Mouse (Mus musculus): ENCODE measurements around the gene Coa4.
A peak's percentile ranks its signal among the peaks of the same experiment; 100 is the strongest.
"Not testable (repeated sequence)": the region's sequence is repeated elsewhere in the genome, so short reads cannot be mapped to it uniquely, and the experiment has no call there.

Gene Coa4

GRCm38 (mm10) chr7:100561861-100562587 lies 25.2 kb downstream of the Coa4 start:
- DNase-seq (ENCODE audit: low spot score in 2 of 2), result no peak

GRCm38 (mm10) chr7:100567238-100567637 lies 30.4 kb downstream of the Coa4 start:
- not testable (repeated sequence) for DNase-seq (ENCODE audit: low spot score in 2 of 2)

GRCm38 (mm10) chr7:100569907-100570306 lies 33.0 kb downstream of the Coa4 start:
- DNase-seq (ENCODE audit: low spot score in 2 of 2), result no peak

DNA sequence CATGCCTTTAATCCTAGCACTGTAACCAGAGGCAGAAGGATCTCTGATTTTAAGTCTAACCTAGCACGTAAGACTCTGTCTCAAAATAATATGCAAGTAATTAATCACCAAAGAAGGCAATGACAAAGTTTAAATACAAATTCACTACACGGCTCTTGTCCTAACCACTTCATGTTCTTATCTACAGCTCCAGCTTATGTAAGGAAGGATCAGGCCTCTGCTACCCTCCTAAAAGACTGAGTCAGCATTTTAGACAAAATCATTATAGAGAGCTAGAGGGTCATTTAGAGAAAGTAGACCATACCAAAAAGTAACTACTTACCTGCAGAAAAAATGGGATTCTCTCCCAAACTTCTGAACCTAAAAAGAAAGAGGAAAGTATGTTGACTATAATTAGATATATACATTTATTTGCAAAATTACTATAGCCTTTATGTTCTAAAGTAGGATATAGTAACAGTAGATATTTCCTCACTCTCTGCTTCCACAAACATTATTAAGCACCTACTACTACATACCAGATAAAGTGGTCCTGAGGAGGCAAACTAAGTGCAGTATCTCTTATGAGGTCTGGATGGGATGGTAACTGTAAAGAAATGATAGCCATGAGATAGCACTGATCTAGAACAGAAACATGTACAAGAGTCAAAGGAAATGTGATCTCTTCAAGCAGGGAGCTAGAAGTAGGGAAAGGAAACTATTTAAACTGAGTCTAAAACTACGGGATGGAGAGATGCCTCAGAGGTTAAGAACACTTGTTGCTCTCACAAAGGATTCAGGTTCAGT lies 34.3 kb downstream of the Coa4 start:
- no peak for DNase-seq (ENCODE audit: low spot score in 2 of 2)

DNA sequence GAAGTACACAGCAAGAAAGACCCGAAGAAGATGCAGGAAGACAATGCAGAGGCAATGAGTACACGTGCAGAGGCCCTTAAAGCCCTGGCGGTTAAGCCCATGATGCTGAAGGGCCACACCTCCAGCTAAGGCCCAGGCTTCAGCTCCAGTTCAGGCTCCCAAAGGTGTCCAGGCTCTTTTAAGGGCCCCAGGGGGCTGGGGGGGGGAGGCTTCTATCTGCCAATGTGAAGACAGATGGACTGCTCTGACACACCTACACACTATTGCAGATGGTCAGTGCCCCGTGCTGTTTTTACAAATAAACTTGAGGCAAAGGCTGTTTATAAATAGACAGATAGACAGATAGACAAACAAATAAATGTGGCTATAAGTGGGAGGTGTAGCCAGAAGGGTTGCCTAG lies 35.2 kb downstream of the Coa4 start:
- no peak for DNase-seq (ENCODE audit: low spot score in 2 of 2)

GRCm38 (mm10) chr7:100572704-100573103 lies 35.8 kb downstream of the Coa4 start:
- no peak for DNase-seq (ENCODE audit: low spot score in 2 of 2)

- DNase-seq (ENCODE audit: low spot score in 2 of 2), result no peak
Observed at GRCm38 (mm10) chr7:100578794-100579193, 41.9 kb downstream of the Coa4 start.

DNA sequence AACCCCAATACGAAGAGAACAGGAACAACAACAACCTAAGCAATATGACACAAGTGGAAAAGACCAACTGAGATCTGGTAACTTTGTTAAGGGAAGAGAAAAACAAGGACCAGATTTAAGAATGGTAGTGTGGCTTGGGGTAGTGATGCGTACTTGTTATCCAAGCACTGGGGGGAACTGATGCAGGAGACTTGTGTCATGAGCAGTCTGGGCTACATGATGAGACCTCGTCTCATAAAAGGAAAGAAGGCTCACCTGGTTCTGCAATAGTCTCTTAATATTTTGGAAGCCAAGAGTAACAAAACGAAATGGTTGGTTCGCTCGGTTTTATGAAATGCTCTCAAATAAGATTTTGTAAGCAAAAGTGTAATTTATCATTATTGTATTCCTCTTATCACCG lies 45.4 kb downstream of the Coa4 start:
- no peak for DNase-seq (ENCODE audit: low spot score in 2 of 2)

DNA sequence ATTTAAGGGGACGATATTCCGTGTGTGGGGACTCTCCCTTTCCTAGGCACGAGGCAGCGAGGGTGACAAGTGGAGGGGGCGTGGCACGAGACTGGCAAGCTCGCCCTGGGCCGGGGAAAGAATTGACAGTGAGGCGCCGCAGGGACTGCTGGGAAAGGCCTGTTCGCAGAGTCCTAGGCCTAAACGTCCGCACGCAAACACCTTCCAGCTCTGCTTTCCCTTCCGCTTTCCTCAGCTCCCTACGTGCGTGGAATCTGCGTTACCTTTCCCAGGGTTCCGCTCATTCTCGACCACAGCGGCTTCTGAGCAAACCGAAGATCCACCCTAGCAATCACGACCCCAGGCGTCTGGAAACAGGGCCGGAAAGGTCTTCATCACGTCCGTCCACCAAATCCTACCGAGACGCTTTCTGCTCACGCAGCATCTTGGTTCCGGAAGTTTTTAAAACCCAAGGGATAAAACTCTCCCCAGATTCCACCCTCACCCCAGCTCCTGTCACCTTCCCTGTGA lies 45.9 kb downstream of the Coa4 start:
- peak; percentile 83 to 91 for DNase-seq (ENCODE audit: low spot score in 2 of 2)

DNA sequence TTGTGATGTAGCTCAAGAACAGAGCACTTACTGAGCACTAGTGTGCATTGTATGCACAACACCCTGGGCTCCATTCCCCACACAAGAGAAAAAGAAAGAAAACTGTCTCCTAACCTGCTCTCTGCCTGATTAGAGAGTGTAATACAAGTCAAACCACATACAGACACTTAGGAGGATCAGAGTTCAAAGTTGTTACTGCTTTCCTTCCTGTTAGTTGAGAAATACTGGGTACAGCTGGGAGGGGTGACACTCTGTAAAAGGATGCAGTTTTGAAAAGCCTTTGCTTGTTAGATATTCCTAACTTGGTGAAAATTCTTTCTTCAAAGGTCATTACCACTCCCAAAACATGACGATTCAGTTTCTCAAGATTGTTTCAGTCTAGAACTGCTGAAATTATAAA lies 52.9 kb downstream of the Coa4 start:
- DNase-seq (ENCODE audit: low spot score in 2 of 2), result no peak

All from heart, adult 9 months (tissue).